Mouse (Mus musculus): ENCODE results near the gene Thsd4. TPM values are rescaled to one million over a fixed set of nuclear protein-coding genes. Genes with fewer than 3 reads are reported as not detected.

Thsd4 gene
- total and polyA plus RNA-seq, 2 experiments from 2014 or later, result 4.8 to 45.0 TPM

DNA sequence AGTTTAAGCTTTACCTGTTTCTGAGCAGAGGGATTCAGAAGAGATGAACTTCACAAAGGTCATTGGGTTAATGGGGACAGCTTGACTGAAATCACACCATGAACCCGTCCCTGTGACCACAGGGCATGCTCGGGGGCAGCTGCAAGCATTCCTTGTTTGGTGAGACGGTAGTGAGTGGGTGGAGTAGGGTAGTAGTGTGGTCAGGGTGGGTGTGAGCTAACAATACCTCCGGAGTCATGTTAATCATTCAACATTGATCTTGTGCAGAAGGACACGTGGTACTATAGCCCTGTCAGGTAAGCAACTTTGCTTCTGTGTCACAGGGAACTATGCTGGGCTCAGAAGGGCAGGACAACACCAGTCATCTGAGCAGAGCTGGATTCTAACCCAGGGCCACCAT lies 206.3 kb downstream of the Thsd4 start:
- no peak for DNase-seq (ENCODE audit: low spot score)
- Histone ChIP-seq H3K36me3 (replicated peaks; ENCODE audit: control insufficient read depth, insufficient read depth, low read length) (no peaks in the 10 kb centered on the region), H3K4me3 (ENCODE audit: low read depth, low read length) (no peak overlapping the region), H3K9ac (replicated peaks; ENCODE audit: low read depth, low read length) (no peak overlapping the region), H3K27me3 (ENCODE audit: control insufficient read depth, insufficient read depth, low read length) (no peaks in the 10 kb centered on the region), H3K9me3 (replicated peaks; ENCODE audit: control insufficient read depth, low read length) (no peaks in the 10 kb centered on the region), H3K4me2 (ENCODE audit: low read depth, low read length) (no peak overlapping the region), H3K4me1 (ENCODE audit: control insufficient read depth, insufficient read depth) (peaks cover 11% of the 10 kb centered on the region), H3K27ac (ENCODE audit: low read depth) (no peak overlapping the region)
- WGBS, result 81% methylated on average over 5 of the region's 5 CpGs
- ATAC-seq (ENCODE audit: insufficient read depth, low read depth), result no peak
- TF ChIP-seq CTCF (IDR thresholded peaks at IDR 0.05; ENCODE audit: low read depth) (no peak), EP300 (IDR thresholded peaks at IDR 0.05; ENCODE audit: low read depth) (no peak)

DNA sequence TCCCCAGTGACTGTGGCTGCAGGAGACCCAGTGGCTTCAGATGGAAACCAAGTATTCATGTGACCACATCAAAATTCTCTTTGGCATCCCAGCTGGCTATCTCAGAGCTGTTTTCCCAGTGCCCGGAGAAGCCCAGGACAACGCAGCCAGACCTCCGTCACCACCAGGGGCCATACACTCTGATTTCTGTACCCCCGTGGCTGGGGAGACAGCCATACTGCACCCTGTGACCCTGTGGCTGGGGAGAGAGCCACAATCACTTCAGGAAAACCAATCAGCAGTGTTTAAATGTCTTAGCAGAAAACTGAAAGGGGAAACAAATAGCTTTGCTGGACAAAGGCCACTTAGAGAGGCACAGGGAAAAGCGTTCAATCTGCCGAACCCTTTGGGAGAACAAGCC lies 208.2 kb downstream of the Thsd4 start:
- no peak for TF ChIP-seq CTCF (IDR thresholded peaks at IDR 0.05; ENCODE audit: low read depth)
- no peak for TF ChIP-seq EP300 (IDR thresholded peaks at IDR 0.05; ENCODE audit: low read depth)
- Histone ChIP-seq H3K9me3 (replicated peaks; ENCODE audit: control insufficient read depth, low read length) (no peaks in the 10 kb centered on the region), H3K27ac (ENCODE audit: low read depth) (no peak overlapping the region), H3K4me1 (ENCODE audit: control insufficient read depth, insufficient read depth) (peaks cover 11% of the 10 kb centered on the region), H3K9ac (replicated peaks; ENCODE audit: low read depth, low read length) (no peak overlapping the region), H3K27me3 (ENCODE audit: control insufficient read depth, insufficient read depth, low read length) (no peaks in the 10 kb centered on the region), H3K4me3 (ENCODE audit: low read depth, low read length) (no peak overlapping the region), H3K4me2 (ENCODE audit: low read depth, low read length) (no peak overlapping the region), H3K36me3 (replicated peaks; ENCODE audit: control insufficient read depth, insufficient read depth, low read length) (no peaks in the 10 kb centered on the region)
- no peak for ATAC-seq (ENCODE audit: insufficient read depth, low read depth)
- DNase-seq (ENCODE audit: low spot score), result no peak
- WGBS, result 69% methylated on average over 6 of the region's 6 CpGs

DNA sequence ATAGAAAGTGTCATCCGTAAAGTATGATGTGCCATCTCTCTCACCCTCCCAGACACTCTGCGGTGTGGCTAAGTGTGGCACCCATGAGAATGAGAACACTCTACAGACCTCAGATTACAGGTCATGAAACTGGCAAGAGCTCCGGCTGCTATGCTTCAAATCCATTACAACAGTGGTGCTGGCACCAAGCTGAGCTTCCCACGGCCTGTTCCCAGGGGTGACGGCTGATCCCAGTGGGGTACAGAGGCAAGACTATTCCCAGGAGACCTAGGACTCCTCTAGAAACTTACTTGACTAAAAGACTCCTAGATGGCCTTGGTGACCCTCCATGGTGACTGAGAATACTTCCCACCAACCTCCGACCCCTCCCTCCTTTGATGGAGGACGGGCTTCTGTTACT lies 209.2 kb downstream of the Thsd4 start:
- Histone ChIP-seq H3K9ac (replicated peaks; ENCODE audit: low read depth, low read length) (no peak overlapping the region), H3K4me1 (ENCODE audit: control insufficient read depth, insufficient read depth) (peaks cover 11% of the 10 kb centered on the region), H3K4me2 (ENCODE audit: low read depth, low read length) (no peak overlapping the region), H3K27ac (ENCODE audit: low read depth) (no peak overlapping the region), H3K9me3 (replicated peaks; ENCODE audit: control insufficient read depth, low read length) (no peaks in the 10 kb centered on the region), H3K36me3 (replicated peaks; ENCODE audit: control insufficient read depth, insufficient read depth, low read length) (no peaks in the 10 kb centered on the region), H3K27me3 (ENCODE audit: control insufficient read depth, insufficient read depth, low read length) (no peaks in the 10 kb centered on the region), H3K4me3 (ENCODE audit: low read depth, low read length) (no peak overlapping the region)
- 82% methylated on average over 7 of the region's 7 CpGs for WGBS
- no peak for DNase-seq (ENCODE audit: low spot score)
- ATAC-seq (ENCODE audit: insufficient read depth, low read depth), result no peak
- TF ChIP-seq EP300 (IDR thresholded peaks at IDR 0.05; ENCODE audit: low read depth) (no peak), CTCF (IDR thresholded peaks at IDR 0.05; ENCODE audit: low read depth) (no peak)

DNA sequence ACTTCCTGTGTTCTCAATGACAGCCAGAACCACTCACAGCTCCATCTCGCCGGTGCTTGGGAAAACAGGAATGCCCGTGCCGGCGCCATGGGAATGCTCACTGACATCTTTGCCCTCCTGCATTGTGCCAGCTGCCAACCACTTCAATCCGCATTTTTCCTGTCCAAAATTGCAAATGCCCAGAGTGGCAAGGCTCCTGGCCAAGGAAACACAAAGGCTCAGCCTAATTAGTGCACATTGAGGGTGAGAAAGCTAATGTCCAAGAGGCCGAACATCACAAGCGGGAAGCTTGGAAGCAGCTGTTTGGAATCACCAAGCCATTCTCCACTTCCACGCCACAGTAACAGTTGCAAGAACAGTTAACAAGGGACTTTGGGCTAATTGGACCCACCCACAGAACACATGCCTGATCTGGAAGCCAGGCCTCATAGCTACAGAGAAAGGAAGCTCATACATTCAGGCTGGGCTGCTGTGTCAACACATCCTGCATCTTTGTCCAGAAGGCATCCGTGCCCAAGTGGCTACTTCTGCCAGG lies 210.2 kb downstream of the Thsd4 start:
- H3K4me2 ChIP-seq (ENCODE audit: low read depth, low read length), result no peak overlapping the region
- ATAC-seq (ENCODE audit: insufficient read depth, low read depth) (no peak), DNase-seq (ENCODE audit: low spot score) (no peak)
- H3K9ac ChIP-seq (replicated peaks; ENCODE audit: low read depth, low read length), result no peak overlapping the region
- H3K9me3 ChIP-seq (replicated peaks; ENCODE audit: control insufficient read depth, low read length), result no peaks in the 10 kb centered on the region
- H3K27me3 ChIP-seq (ENCODE audit: control insufficient read depth, insufficient read depth, low read length), result no peaks in the 10 kb centered on the region
- H3K4me1 ChIP-seq (ENCODE audit: control insufficient read depth, insufficient read depth), result peaks cover 4% of the 10 kb centered on the region
- 76% methylated on average over 10 of the region's 10 CpGs for WGBS
- no peaks in the 10 kb centered on the region for H3K36me3 ChIP-seq (replicated peaks; ENCODE audit: control insufficient read depth, insufficient read depth, low read length)
- H3K4me3 ChIP-seq (ENCODE audit: low read depth, low read length), result no peak overlapping the region
- no peak for TF ChIP-seq EP300 (IDR thresholded peaks at IDR 0.05; ENCODE audit: low read depth)
- no peak for TF ChIP-seq CTCF (IDR thresholded peaks at IDR 0.05; ENCODE audit: low read depth)
- H3K27ac ChIP-seq (ENCODE audit: low read depth), result no peak overlapping the region

DNA sequence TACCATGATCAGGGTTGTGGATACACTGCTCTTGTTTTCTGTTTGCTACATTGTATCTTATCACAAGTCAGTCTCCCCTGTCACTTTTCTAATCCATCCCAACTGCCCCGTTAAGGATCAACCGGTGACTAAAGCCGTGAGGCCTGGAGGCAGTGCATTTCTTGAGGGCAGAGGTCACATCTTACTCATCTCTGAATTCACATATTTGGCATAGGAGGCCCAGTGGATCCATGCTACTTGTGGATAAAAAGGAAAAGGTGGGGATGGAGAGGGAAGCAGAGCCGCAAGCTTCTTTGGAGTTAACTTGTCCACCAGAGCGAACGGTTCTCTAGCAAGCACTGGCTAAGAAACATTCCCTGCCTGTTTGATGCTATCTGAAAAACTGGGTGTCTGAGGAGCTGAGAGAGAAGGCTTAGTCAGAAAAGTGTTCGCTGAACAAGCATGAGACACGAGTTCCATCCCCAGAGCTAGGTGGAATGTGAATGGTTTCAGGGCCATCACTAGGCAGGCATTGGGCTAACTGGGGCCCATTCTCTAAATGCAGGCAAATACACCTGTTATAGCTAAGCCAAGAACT lies 211.0 kb downstream of the Thsd4 start:
- H3K4me2 ChIP-seq (ENCODE audit: low read depth, low read length), result no peak overlapping the region
- no peak overlapping the region for H3K4me3 ChIP-seq (ENCODE audit: low read depth, low read length)
- peak overlapping the region; percentile 58; the same call in 1 of the 2 replicates for H3K27ac ChIP-seq (ENCODE audit: low read depth)
- no peak for ATAC-seq (ENCODE audit: insufficient read depth, low read depth)
- WGBS, result 75% methylated on average over 8 of the region's 8 CpGs
- H3K4me1 ChIP-seq (ENCODE audit: control insufficient read depth, insufficient read depth), result peaks cover 3% of the 10 kb centered on the region
- no peaks in the 10 kb centered on the region for H3K27me3 ChIP-seq (ENCODE audit: control insufficient read depth, insufficient read depth, low read length)
- no peaks in the 10 kb centered on the region for H3K9me3 ChIP-seq (replicated peaks; ENCODE audit: control insufficient read depth, low read length)
- H3K36me3 ChIP-seq (replicated peaks; ENCODE audit: control insufficient read depth, insufficient read depth, low read length), result no peaks in the 10 kb centered on the region
- TF ChIP-seq CTCF (IDR thresholded peaks at IDR 0.05; ENCODE audit: low read depth) (no peak), EP300 (IDR thresholded peaks at IDR 0.05; ENCODE audit: low read depth) (no peak)
- no peak overlapping the region for H3K9ac ChIP-seq (replicated peaks; ENCODE audit: low read depth, low read length)
- DNase-seq (ENCODE audit: low spot score), result no peak
